Mouse (Mus musculus) spleen, postnatal 0 days (tissue): ENCODE data around the gene Slc1a5. TPM values are rescaled to one million over a fixed set of nuclear protein-coding genes. Genes with fewer than 3 reads are reported as not detected.

Source experiments
- polyA plus RNA-seq: library from polyadenylated mRNA; unstranded; fragments of >200 nt; fragmentation: Nextera tagmentation; extraction: Ambion mirVana; gene quantifications from 2 replicates; pipeline ENCODE4 v1.2.1, GENCODE M21; 2015

Slc1a5 gene
- polyA plus RNA-seq: 107 and 108 TPM in 2 replicates

DNA sequence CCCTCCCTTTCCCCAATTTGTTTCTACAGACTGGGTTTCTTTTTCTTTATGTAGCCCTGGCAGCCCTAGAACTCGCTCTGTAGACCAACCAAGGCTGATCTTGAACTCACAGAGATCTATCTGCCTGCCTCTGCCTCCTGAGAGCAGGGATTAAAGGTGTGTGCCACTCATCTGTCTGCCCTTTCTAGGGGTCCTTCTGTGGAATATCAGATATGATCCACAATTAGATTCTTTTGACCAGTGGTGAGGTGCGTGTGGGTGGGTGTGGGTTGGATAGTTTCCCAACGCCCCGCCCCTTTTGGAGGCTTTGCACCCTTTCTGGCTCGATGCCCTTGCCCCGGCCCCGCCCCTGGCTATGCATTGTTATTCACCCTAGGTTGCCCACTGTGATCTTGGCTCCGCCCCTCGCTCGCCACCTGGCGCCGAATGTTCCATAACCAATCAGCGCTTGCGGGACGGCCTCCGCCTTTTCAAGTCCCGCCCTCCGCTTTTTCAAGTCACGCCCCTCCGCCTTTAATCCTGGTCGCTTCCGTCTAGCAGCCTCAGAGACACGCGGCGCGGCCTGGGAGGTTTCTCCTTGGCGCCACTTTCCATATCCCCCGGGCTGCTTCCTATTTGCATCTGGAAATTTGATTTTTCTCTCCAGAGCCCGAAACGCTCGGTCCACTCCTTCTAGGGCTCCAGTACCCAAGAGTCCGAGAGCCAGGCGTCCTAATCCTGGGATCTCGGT lies at the start of gene Slc1a5:
Gene Slc1a5 (plus strand): TSS at position 516 of the 730 bp plus-strand sequence.

GRCm38 (mm10) chr7:16738073-16738696 lies 43.0 kb upstream of the Slc1a5 start, which contains the start of gene Ap2s1:
Ap2s1 (plus strand) TSS chr7:16738410.

GRCm38 (mm10) chr7:16815351-16815941 lies 34.3 kb downstream of the Slc1a5 start, which contains the start of gene Strn4:
Strn4 (plus strand) TSS chr7:16815889.

GRCm38 (mm10) chr7:16816475-16817122 lies 35.5 kb downstream of the Slc1a5 start, which contains the start of gene Fkrp:
Fkrp (minus strand) TSS chr7:16816732.

DNA sequence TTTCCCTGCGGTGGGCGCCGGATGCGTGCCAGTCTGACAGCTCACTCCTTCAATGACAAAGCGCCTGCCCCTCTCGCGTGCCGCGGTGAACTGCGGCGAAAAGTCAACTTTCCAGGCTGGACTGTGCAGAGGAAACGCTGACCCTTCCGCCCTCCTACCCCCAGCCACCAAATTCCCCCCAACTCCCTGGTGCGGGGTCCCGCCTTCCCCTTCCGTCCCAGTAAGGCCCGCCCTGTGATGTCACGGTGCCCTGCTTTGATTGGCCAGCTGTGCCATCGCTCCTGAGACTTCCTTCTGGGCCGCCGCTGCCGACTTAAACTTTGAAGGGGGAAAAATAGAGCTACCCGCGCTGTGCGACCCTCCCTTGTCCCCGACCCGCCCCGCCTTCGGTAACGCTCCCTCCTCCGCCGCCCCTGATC lies 61.5 kb downstream of the Slc1a5 start, which contains the start of gene Prkd2:
Gene Prkd2 (plus strand): TSS at position 258 of the 419 bp plus-strand sequence.

Other genes with a start within 250 kb of the Slc1a5 start
- 2.2 and 2.7 TPM in 2 replicates for gene Arhgap35, start 166.3 kb upstream of the Slc1a5 start, polyA plus RNA-seq
- gene Ceacam15, start 105.6 kb upstream of the Slc1a5 start, polyA plus RNA-seq: not detected in 2 replicates
- gene Ceacam9, start 59.4 kb upstream of the Slc1a5 start, polyA plus RNA-seq: not detected in 2 replicates
- 268 and 270 TPM in 2 replicates for gene Ap2s1, start 42.9 kb upstream of the Slc1a5 start, polyA plus RNA-seq
- 35.2 and 37.1 TPM in 2 replicates for gene Strn4, start 34.5 kb downstream of the Slc1a5 start, polyA plus RNA-seq
- gene Fkrp, start 35.4 kb downstream of the Slc1a5 start, polyA plus RNA-seq: 11.2 and 11.7 TPM in 2 replicates
- gene Prkd2, start 61.6 kb downstream of the Slc1a5 start, polyA plus RNA-seq: 10.8 and 13.8 TPM in 2 replicates
- 1.8 and 1.9 TPM in 2 replicates for gene Dact3, start 94.0 kb downstream of the Slc1a5 start, polyA plus RNA-seq
- gene Gng8, start 110.4 kb downstream of the Slc1a5 start, polyA plus RNA-seq: 2.7 and 2.9 TPM in 2 replicates
- gene Ptgir, start 125.2 kb downstream of the Slc1a5 start, polyA plus RNA-seq: 1.0 and 1.3 TPM in 2 replicates
- 149 and 159 TPM in 2 replicates for gene Calm3, start 142.8 kb downstream of the Slc1a5 start, polyA plus RNA-seq
- 0.47 and 0.84 TPM in 2 replicates for gene Pnmal2, start 163.3 kb downstream of the Slc1a5 start, polyA plus RNA-seq
- gene Pnmal1, start 178.3 kb downstream of the Slc1a5 start, polyA plus RNA-seq: 0.02 TPM in 1 of 2 replicates, not detected in the other
- gene Gm42372, start 201.7 kb downstream of the Slc1a5 start, polyA plus RNA-seq: 0.10 and 0.11 TPM in 2 replicates
- 3.1 and 4.0 TPM in 2 replicates for gene Ccdc8, start 211.4 kb downstream of the Slc1a5 start, polyA plus RNA-seq
- gene Ppp5c, start 246.6 kb downstream of the Slc1a5 start, polyA plus RNA-seq: 43.1 and 46.0 TPM in 2 replicates